Mouse (Mus musculus) midbrain, postnatal 0 days (tissue): Measurements from ENCODE around the gene Qpct. TPM values are rescaled to one million over a fixed set of nuclear protein-coding genes. Genes with fewer than 3 reads are reported as not detected.
A peak's percentile ranks its signal among the peaks of the same experiment; 100 is the strongest.

ENCODE experiments used
- ATAC-seq: fragments of 200-750 bp; cut with Nextera tagmentation; 2 replicates; pipeline ENCODE4 v1.8.0; 2017; ENCODE audit warnings: moderate number of reproducible peaks, mild to moderate bottlenecking, moderate TSS enrichment, moderate library complexity; ENCODE audit not compliant: low FRiP score
- DNase-seq: peaks from one replicate; pipeline ENCODE4 v3.0.0-alpha.2; 2015; ENCODE audit warnings: low spot score
- H3K27ac ChIP-seq: fragments of 300-500 bp; sonication (generic); 2 replicates; pipeline ENCODE4 v1.5.1; 2014; ENCODE audit warnings: low read depth, mild to moderate bottlenecking, low read length, mixed read lengths
- H3K27me3 ChIP-seq: fragments of 300-500 bp; sonication (generic); 2 replicates; pipeline ENCODE4 v1.6.1; 2014; ENCODE audit warnings: low read length, control low read depth, mixed read lengths; ENCODE audit not compliant: insufficient read depth
- H3K36me3 ChIP-seq: fragments of 300-500 bp; sonication (generic); 2 replicates; pipeline ENCODE4 v1.6.1; 2014; ENCODE audit warnings: low read length, control low read depth, mixed read lengths; ENCODE audit not compliant: insufficient read depth
- H3K4me1 ChIP-seq: fragments of 300-500 bp; sonication (generic); 2 replicates; pipeline ENCODE4 v1.6.1; 2014; ENCODE audit warnings: mild to moderate bottlenecking, control low read depth, antibody characterized with exemption, low read length, mixed read lengths; ENCODE audit not compliant: insufficient read depth
- H3K4me2 ChIP-seq: fragments of 300-500 bp; sonication (generic); 2 replicates; pipeline ENCODE4 v1.6.1; 2014; ENCODE audit warnings: low read depth, mild to moderate bottlenecking, low read length, mixed read lengths; ENCODE audit not compliant: poor library complexity, severe bottlenecking
- H3K4me3 ChIP-seq: fragments of 300-500 bp; sonication (generic); 2 replicates; pipeline ENCODE4 v1.5.1; 2014; ENCODE audit warnings: low read depth, mild to moderate bottlenecking, low read length, moderate library complexity
- H3K9ac ChIP-seq: fragments of 300-500 bp; sonication (generic); replicated peaks from 2 replicates; pipeline ENCODE4 v1.6.1; 2014; ENCODE audit warnings: mild to moderate bottlenecking, low read length, moderate library complexity, mixed read lengths; ENCODE audit not compliant: poor library complexity, severe bottlenecking
- H3K9me3 ChIP-seq: fragments of 300-500 bp; sonication (generic); 2 replicates; pipeline ENCODE4 v1.6.1; 2016; ENCODE audit warnings: low read length, control low read depth
- CTCF ChIP-seq: IDR thresholded peaks from 2 replicates; pipeline ENCODE4 v1.5.1; 2016; ENCODE audit warnings: antibody characterized with exemption, mild to moderate bottlenecking
- WGBS: fragments of 180-500 bp; shearing (Covaris S2); extraction: QIAGEN DNeasy Blood & Tissue Kit; methylation state at CpG from one replicate; pipeline ENCODE4 v1.1.7; 2014; 5-methylcytosine and 5-hydroxymethylcytosine counted together
- polyA plus RNA-seq: library from polyadenylated mRNA; unstranded; fragments of >200 nt; fragmentation: Nextera tagmentation; extraction: Ambion mirVana; gene quantifications from 2 replicates; pipeline ENCODE4 v1.2.1, GENCODE M21; 2015
- total RNA-seq: library from RNA; depleted of rRNA; stranded (reverse); fragments of >200 nt; gene quantifications from 2 replicates; pipeline ENCODE4 v1.2.3, GENCODE M21; 2014

Gene Qpct
- total and polyA plus RNA-seq, 2 experiments from 2014 or later: 28.0 to 30.2 TPM

DNA sequence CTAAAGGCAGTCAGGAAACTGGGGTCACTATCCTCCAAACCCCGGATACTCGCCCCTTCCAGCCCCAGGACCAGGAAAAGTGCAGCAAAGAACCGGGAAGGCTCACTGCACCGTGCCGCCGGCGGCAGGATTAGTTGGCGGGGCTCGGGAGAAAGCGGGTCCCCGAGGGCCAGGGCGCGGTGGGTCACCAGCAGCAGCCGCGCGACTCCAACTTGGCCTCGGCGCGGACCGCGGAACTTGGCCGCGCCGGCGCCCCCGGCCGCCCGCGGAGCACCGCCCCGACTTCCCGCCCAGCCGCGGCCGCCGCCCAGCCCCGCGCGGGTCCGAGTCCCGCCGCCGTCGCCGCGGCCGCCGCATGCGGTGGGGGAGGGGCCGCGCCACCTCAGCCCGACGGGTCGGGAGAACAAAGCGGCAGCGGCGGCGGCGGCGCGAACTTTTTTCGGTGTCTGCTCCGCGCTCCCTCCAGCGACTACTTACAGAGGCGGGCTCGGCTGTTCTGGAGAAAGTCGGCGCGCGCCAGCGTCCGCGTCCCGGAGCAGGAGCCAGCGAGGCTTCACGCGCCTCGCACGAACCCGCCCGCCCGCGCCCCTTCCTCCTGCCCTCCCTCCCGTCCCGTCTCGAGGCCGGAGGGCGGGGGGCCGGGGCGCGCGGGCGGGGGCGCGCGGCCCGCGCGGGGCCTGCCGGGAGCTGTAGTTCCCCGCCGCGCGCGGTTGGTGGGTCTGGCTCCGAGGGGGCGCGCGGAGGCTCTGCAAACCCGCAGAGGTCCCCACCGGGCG, 31.3 kb upstream of the Qpct start, which contains the start of gene Prkd3:
Gene Prkd3, minus strand, starts transcription at position 609 of the 776 bp plus-strand sequence.
- peak; percentile 68 for DNase-seq
- ATAC-seq: peak; percentile 89
- Histone ChIP-seq H3K36me3 (no peaks in the 10 kb centered on the region), H3K27me3 (no peaks in the 10 kb centered on the region), H3K4me3 (peak within 1 kb of the TSS; percentile 78), H3K4me1 (no peaks in the 10 kb centered on the region), H3K27ac (peak within 1 kb of the TSS; percentile 55; the same call in 1 of the 2 replicates), H3K9me3 (no peaks in the 10 kb centered on the region), H3K4me2 (peak within 1 kb of the TSS; percentile 78), H3K9ac (peak within 1 kb of the TSS; percentile 62)
- under 1% methylated on average over 50 of the region's 113 CpGs for WGBS
- TF ChIP-seq CTCF: no peak

- TF ChIP-seq CTCF: no peak
- Histone ChIP-seq H3K4me1 (no peaks in the 10 kb centered on the region), H3K27me3 (no peaks in the 10 kb centered on the region), H3K4me2 (peak overlapping the region; percentile 78), H3K4me3 (peak overlapping the region; percentile 78), H3K9me3 (no peaks in the 10 kb centered on the region), H3K36me3 (no peaks in the 10 kb centered on the region), H3K9ac (peak overlapping the region; percentile 62; the same call in 1 of the 2 replicates), H3K27ac (no peak overlapping the region)
- 2% methylated on average over 23 of the region's 24 CpGs for WGBS
- ATAC-seq (peak; percentile 11; the same call in 1 of the 2 replicates), DNase-seq (no peak)
These were observed 30.7 kb upstream of the Qpct start for GRCm38 (mm10) chr17:79020984-79021335.

DNA sequence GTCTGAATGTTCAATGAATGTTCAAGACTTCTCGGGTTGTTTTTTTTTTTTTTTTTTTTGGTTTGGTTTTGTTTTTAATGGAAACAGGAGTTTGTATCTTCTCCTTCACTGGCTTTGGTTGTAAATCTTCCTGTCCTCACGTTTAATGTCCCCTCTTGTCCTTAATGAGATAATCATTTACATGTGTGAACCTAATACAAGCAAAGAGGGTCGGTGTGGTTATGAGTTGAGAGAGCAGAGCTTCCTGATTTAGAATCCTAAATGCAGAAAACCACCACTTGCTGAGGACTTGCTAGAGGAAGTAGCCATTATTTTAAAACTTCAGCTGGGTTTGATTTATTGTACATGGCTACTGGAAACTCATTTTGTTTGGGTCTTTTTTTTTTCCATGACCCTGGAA, 29.0 kb upstream of the Qpct start:
- Histone ChIP-seq H3K36me3 (no peaks in the 10 kb centered on the region), H3K9me3 (no peaks in the 10 kb centered on the region), H3K27ac (no peak overlapping the region), H3K9ac (no peak overlapping the region), H3K27me3 (no peaks in the 10 kb centered on the region), H3K4me2 (no peak overlapping the region), H3K4me1 (no peaks in the 10 kb centered on the region), H3K4me3 (no peak overlapping the region)
- DNase-seq (no peak), ATAC-seq (no peak)
- 66% methylated on average over 3 of the region's 3 CpGs for WGBS
- TF ChIP-seq CTCF: no peak

GRCm38 (mm10) chr17:79024544-79024943, 27.2 kb upstream of the Qpct start:
- TF ChIP-seq CTCF: no peak
- H3K9me3 ChIP-seq: no peaks in the 10 kb centered on the region
- no peak overlapping the region for H3K4me3 ChIP-seq
- no peak overlapping the region for H3K27ac ChIP-seq
- no peak overlapping the region for H3K9ac ChIP-seq
- ATAC-seq (no peak), DNase-seq (no peak)
- no peak overlapping the region for H3K4me2 ChIP-seq
- no peaks in the 10 kb centered on the region for H3K36me3 ChIP-seq
- H3K27me3 ChIP-seq: no peaks in the 10 kb centered on the region
- H3K4me1 ChIP-seq: no peaks in the 10 kb centered on the region
- 85% methylated on average over 4 of the region's 4 CpGs for WGBS

DNA sequence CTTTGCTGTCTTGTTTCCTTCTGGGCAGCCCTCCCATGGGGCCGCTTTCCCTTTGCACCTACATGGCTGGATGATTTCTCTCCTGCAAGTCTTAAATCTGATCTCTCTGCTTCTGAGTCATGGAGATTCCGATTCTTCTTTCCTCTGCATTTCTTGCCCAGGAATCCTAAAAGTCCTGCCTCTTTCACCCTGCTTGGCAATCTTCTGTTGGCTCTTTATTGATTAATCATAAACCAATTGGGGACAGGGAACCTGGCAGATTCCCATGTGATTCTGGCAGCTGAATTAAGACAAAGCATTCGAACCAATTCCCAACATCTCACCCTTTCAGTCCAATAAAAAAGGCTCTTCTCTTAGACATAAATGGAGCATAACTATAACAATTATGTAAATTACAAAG, 22.5 kb upstream of the Qpct start:
- DNase-seq (no peak), ATAC-seq (no peak)
- no peaks in the 10 kb centered on the region for H3K27me3 ChIP-seq
- 84% methylated on average over 3 of the region's 3 CpGs for WGBS
- H3K4me1 ChIP-seq: no peaks in the 10 kb centered on the region
- no peaks in the 10 kb centered on the region for H3K9me3 ChIP-seq
- H3K4me2 ChIP-seq: no peak overlapping the region
- H3K36me3 ChIP-seq: no peaks in the 10 kb centered on the region
- H3K27ac ChIP-seq: no peak overlapping the region
- H3K4me3 ChIP-seq: no peak overlapping the region
- H3K9ac ChIP-seq: no peak overlapping the region
- TF ChIP-seq CTCF: no peak

- TF ChIP-seq CTCF: no peak
- DNase-seq (no peak), ATAC-seq (no peak)
- Histone ChIP-seq H3K4me1 (no peaks in the 10 kb centered on the region), H3K4me3 (no peak overlapping the region), H3K27me3 (no peaks in the 10 kb centered on the region), H3K27ac (no peak overlapping the region), H3K4me2 (no peak overlapping the region), H3K9ac (no peak overlapping the region), H3K36me3 (no peaks in the 10 kb centered on the region), H3K9me3 (no peaks in the 10 kb centered on the region)
- WGBS: 90% methylated on average over 5 of the region's 5 CpGs
These were observed 20.1 kb upstream of the Qpct start for GRCm38 (mm10) chr17:79031569-79031968.
